Mouse (Mus musculus) erythroblast, embryonic 14.5 days (primary cell): ENCODE data around the gene Cysltr2.

Experiments used
- GATA1 ChIP-seq: IDR thresholded peaks from 2 replicates; pipeline ENCODE4 v1.6.1; 2012; ENCODE audit warnings: low read length, inconsistent platforms, mixed read lengths
- TAL1 ChIP-seq: IDR thresholded peaks from 3 replicates; pipeline ENCODE4 v1.6.1; 2012; ENCODE audit warnings: low read length, inconsistent platforms, mixed read lengths

DNA sequence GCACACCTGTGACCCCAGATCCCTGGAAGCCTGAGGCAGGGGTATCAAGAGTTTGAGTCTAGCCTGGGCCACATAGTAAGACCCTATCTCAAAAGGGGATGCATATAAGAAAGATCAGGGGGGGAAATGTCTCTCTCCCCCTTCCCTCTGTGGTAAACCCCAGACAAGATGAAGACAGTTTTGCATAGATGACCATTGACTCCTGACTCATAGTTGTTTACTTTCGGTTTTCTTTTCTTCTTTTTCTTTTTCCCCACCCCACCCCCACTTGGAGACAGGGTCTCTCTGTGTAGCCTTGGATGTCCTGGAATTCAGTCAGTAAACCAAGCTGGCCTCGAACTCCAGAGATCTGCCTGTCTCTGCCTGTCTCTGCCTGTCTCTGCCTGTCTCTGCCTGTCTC, 9.8 kb upstream of the Cysltr2 start:
- TF ChIP-seq TAL1 = no peak
- TF ChIP-seq GATA1 = no peak
